Mouse (Mus musculus): Measurements from ENCODE around the gene Unc13d.

DNA sequence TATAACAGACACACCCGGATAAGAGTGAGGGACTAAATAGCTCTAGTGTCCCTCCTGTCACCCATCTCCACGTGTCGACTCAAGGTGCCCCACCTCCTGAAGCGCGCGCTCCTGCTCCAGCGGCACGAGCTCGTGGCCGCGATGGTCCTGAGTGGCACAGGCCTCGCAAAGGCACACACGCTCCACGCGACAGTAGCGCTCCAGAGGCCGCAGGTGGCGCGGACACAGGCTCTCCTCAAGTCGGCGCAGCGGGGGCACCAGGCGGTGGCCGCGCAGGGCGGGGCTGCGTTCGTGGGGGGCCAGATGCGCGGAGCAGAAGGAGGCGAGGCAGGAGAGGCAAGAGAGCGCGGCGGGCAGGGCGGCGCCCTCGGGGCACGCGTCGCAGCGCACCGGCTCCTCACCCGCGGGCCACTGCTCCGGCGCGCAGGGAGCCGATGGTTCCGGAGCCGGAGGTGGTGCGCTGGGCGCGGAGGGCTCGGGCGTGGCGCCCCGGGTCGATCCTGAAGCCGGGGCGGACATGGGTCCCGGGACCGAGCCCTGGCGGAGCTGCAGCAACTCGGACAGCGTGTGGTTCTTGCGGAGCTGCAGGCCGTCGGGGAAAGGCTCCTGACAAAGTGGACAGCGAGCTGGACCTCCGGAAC lies 31.8 kb upstream of the Unc13d start:
- TF ChIP-seq CTCF (IDR thresholded peaks at IDR 0.05; ENCODE audit: low read depth, low read length) (no peak), EP300 (IDR thresholded peaks at IDR 0.05; ENCODE audit: insufficient read depth, low read depth, low read length) (no peak), POLR2A (IDR thresholded peaks at IDR 0.05; ENCODE audit: insufficient read depth, low read length) (no peak)

Measured in ES-Bruce4 (cell line).